Mouse (Mus musculus) hindbrain, embryonic 14.5 days (tissue): Measurements from ENCODE around the gene Trappc10. TPM values are rescaled to one million over a fixed set of nuclear protein-coding genes. Genes with fewer than 3 reads are reported as not detected.

ENCODE experiments used
- ATAC-seq: fragments of 200-750 bp; cut with Nextera tagmentation; 2 replicates; pipeline ENCODE4 v1.8.0; 2017; ENCODE audit warnings: moderate number of reproducible peaks, mild to moderate bottlenecking, moderate TSS enrichment, moderate library complexity; ENCODE audit not compliant: low FRiP score
- DNase-seq: peaks from one replicate; pipeline ENCODE4 v3.0.0-alpha.2; 2015; ENCODE audit warnings: low spot score
- H3K27ac ChIP-seq: fragments of 300-500 bp; sonication (generic); 2 replicates; pipeline ENCODE4 v1.5.1; 2014; ENCODE audit warnings: mild to moderate bottlenecking, moderate library complexity
- H3K27me3 ChIP-seq: fragments of 300-500 bp; sonication (generic); 2 replicates; pipeline ENCODE4 v1.6.1; 2014; ENCODE audit warnings: mild to moderate bottlenecking, low read length, mixed read lengths; ENCODE audit not compliant: control insufficient read depth, insufficient read depth
- H3K36me3 ChIP-seq: fragments of 300-500 bp; sonication (generic); replicated peaks from 2 replicates; pipeline ENCODE4 v1.6.1; 2014; ENCODE audit not compliant: control insufficient read depth, insufficient read depth
- H3K4me1 ChIP-seq: fragments of 300-500 bp; sonication (generic); replicated peaks from 2 replicates; pipeline ENCODE4 v1.6.1; 2014; ENCODE audit warnings: antibody characterized with exemption, low read length, mixed read lengths; ENCODE audit not compliant: control insufficient read depth, insufficient read depth
- H3K4me2 ChIP-seq: fragments of 300-500 bp; sonication (generic); replicated peaks from 2 replicates; pipeline ENCODE4 v1.6.1; 2014; ENCODE audit warnings: mild to moderate bottlenecking, moderate library complexity
- H3K4me3 ChIP-seq: fragments of 300-500 bp; sonication (generic); replicated peaks from 2 replicates; pipeline ENCODE4 v1.5.1; 2014; ENCODE audit warnings: mild to moderate bottlenecking, low read length
- H3K9ac ChIP-seq: fragments of 300-500 bp; sonication (generic); 2 replicates; pipeline ENCODE4 v1.6.1; 2014
- H3K9me3 ChIP-seq: fragments of 300-500 bp; sonication (generic); 2 replicates; pipeline ENCODE4 v1.6.1; 2016; ENCODE audit warnings: low read length; ENCODE audit not compliant: control insufficient read depth
- WGBS: fragments of 180-500 bp; shearing (Covaris S2); extraction: QIAGEN DNeasy Blood & Tissue Kit; methylation state at CpG from one replicate; pipeline ENCODE4 v1.1.7; 2014; 5-methylcytosine and 5-hydroxymethylcytosine counted together
- polyA plus RNA-seq: library from polyadenylated mRNA; unstranded; fragments of >200 nt; fragmentation: Nextera tagmentation; extraction: Ambion mirVana; gene quantifications from 2 replicates; pipeline ENCODE4 v1.2.1, GENCODE M21; 2014

Trappc10 gene
- polyA plus RNA-seq, 1 experiment from 2014 or later: 35.5 TPM

DNA sequence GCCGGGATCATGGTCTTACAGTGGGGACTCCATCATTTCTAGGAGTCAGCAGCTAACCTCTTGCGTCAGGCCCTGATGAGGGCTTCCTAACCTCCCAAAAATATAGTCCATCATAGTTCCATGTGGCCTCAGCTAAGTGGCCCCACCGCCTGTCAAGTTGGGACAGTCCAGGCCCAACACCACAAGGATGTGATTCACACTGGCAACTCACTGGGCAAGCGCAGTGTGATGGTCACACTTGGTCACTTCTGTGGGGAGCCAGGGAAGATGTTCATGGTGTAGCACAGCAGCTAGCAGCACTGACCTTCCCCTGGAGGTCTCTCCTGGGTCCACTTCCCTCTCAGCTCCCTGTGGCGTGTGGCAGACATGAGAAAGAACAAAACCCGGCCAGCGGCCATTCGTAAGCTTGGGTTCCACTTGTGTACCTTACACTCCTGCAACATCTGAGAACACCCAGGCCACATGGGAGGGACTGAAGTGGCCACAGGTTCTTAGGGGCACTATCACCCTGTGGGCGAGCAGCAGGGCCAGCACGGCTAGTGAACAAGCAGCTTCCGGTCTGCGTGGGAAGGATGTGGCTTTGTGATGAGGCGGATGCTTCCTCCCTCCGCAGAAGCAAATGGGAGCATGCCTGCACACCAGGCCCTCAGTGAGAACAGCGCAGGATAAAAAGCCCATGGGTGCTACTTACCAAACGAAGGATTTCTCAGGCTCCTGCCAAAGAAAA lies 83.9 kb downstream of the Trappc10 start:
- DNase-seq: no peak
- Histone ChIP-seq H3K4me1 (peaks cover 5% of the 10 kb centered on the region), H3K36me3 (peaks cover 44% of the 10 kb centered on the region), H3K27ac (no peak overlapping the region), H3K4me2 (no peak overlapping the region), H3K4me3 (no peak overlapping the region), H3K27me3 (no peaks in the 10 kb centered on the region), H3K9ac (no peak overlapping the region), H3K9me3 (no peaks in the 10 kb centered on the region)
- WGBS: 88% methylated on average over 16 of the region's 16 CpGs
- ATAC-seq: 0 out of 2 replicates have a peak, but pooled peaks have one; percentile 8

DNA sequence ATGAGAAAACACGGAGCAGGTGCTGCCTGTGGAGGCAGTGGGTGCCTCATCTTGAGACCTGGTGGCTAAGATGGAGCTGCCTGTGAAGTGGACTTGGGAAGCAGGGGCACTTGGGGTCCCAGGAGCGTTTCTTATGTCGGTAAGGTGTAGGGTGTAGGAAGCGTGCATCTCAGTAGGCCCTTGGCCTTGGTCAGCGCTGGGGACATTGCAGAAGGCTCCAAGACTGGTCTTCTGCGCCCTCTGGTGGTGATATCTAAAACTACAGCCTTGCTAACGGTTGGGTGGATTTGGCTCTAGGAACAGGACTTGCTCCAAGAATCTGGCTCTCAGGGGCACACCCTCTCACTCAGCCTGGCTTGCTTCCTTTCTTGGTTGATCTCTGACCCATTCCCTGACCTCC lies 84.5 kb downstream of the Trappc10 start:
- 5% methylated on average over 7 of the region's 7 CpGs for WGBS
- H3K9ac ChIP-seq: peak overlapping the region; percentile 8; the same call in 1 of the 2 replicates
- no peak overlapping the region for H3K4me3 ChIP-seq
- H3K4me1 ChIP-seq: peaks cover 5% of the 10 kb centered on the region
- ATAC-seq: peak; percentile 78
- peak; percentile 91 for DNase-seq
- H3K36me3 ChIP-seq: peaks cover 37% of the 10 kb centered on the region
- H3K27me3 ChIP-seq: no peaks in the 10 kb centered on the region
- H3K9me3 ChIP-seq: no peaks in the 10 kb centered on the region
- H3K27ac ChIP-seq: no peak overlapping the region
- H3K4me2 ChIP-seq: peak overlapping the region; percentile 34

DNA sequence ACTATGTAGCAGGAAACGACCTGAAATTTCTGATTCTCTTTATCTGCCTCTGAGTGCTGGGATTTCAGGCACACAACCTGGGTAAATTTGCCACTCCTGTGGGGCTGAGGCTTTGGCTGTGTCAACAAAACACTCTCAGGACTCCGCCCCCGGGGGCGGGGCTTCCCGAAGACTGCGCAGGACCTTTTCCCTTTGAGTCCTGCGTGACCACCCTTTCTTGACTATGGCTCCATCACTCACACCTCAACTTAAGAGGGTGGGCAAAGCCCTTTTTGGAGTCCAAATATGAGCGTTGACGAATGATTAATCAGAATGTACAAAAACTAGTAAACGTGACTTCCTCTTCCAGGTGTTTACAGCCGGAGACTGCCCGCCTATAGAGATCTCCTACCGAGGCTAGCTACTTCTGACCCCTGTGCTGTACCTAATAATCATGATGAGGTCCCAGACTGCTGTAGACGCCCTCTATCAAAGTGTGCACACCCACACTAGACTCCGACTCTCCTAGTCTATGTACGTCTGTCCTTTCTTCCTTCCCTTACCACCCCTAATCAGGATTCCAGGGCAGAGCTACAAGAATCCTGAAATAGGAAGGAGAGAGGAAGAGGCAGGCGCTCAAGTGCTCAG lies 85.1 kb downstream of the Trappc10 start:
- H3K4me3 ChIP-seq: no peak overlapping the region
- peak; percentile 28; the same call in 1 of the 2 replicates for ATAC-seq
- WGBS: 19% methylated on average over 17 of the region's 17 CpGs

DNA sequence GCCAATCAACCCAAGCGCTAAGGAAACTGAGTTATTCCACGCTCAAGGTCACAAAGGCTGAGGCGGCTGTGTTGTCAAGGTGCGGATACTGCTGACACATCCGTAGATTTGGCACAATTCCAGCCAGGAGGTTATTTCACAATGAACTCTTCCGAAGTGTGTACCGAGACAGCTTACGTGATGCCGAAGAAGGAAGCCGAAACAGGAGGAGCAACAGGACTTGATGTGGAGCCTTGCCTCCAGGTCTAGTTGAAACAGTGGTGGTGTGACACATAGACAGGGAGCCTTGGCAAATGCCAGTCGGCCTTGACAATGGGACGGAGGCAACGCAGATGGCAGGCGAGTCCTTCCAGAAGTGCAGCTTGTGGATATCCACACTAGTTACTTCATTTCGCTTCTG lies 86.4 kb downstream of the Trappc10 start:
- ATAC-seq (no peak), DNase-seq (no peak)
- Histone ChIP-seq H3K4me2 (no peak overlapping the region), H3K9me3 (no peaks in the 10 kb centered on the region), H3K27ac (no peak overlapping the region), H3K4me1 (peaks cover 5% of the 10 kb centered on the region), H3K36me3 (peaks cover 23% of the 10 kb centered on the region), H3K4me3 (no peak overlapping the region), H3K9ac (no peak overlapping the region), H3K27me3 (no peaks in the 10 kb centered on the region)
- WGBS: 90% methylated on average over 15 of the region's 15 CpGs

More for the DNA sequence above, 85.1 kb downstream of the Trappc10 start:
- peak overlapping the region; percentile 34 for H3K4me2 ChIP-seq
- peak; percentile 43 for DNase-seq
- no peaks in the 10 kb centered on the region for H3K27me3 ChIP-seq
- H3K36me3 ChIP-seq: peaks cover 32% of the 10 kb centered on the region
- H3K4me1 ChIP-seq: peaks cover 5% of the 10 kb centered on the region
- peak overlapping the region; percentile 8; the same call in 1 of the 2 replicates for H3K9ac ChIP-seq
- no peak overlapping the region for H3K27ac ChIP-seq
- H3K9me3 ChIP-seq: no peaks in the 10 kb centered on the region

DNA sequence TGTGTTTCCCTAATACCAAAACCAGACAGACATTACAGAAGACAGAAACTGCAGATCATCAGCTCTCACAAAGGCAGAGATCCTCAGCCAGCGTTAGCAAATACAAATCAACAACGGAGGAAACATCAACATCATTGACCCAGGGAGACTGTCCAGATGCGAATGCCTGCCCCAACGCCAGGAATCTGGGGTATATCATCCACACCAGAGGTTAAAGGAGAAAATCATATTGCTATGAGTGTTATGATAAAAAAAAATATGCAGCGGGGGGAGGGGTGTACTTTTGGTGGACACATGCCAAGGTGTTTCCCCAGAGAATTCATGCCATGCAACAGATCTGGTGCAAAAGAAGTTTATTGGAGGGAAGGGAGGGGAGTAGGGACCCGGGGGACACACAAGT lies 87.5 kb downstream of the Trappc10 start:
- Histone ChIP-seq H3K4me3 (no peak overlapping the region), H3K27ac (no peak overlapping the region), H3K27me3 (no peaks in the 10 kb centered on the region), H3K4me1 (peaks cover 5% of the 10 kb centered on the region), H3K9me3 (no peaks in the 10 kb centered on the region), H3K9ac (no peak overlapping the region), H3K36me3 (peaks cover 13% of the 10 kb centered on the region), H3K4me2 (no peak overlapping the region)
- DNase-seq (no peak), ATAC-seq (no peak)
- 79% methylated on average over 6 of the region's 6 CpGs for WGBS

DNA sequence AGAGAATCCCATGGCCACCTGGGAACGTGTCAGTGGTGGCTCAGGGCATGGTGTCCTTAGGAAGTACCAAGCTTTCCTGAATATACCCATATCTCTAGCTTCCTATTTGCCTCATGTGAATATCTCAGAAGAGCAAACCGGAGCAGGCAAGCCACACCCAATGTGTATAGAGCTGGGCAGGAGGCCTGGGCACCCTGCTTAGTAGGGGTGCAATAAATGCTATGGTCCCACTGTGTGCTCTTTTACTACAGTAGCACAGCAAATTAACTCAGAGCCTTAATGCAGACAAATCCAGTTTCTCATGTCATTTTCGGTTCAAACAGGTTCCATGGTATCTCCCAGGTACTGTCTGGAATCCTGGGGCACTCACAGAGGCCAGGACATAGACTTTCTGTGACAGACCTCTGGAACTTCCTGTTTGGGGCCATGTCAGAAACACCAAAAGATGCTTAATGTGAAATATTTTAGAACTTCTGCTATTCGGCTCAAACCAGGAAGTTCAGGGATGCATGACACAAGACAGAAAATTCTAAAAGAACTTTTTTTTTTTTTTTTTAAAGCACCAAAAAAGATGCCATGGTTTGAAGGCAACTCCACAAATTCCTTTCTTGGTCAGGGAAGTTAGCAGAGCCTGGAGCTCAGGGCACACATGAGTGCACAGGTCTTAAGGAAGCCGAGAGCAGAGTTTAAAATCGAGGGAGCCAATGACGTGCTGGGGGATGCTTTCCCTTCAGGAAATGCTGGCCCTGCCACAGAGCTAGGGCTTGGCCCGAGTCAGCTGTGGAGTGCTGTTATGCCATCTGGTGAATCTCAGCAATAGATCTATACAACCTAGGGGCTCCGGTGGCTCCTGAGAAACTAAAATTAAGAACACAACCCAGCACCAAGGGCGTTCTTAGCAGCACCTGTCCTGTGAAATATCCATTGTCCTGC lies 95.3 kb downstream of the Trappc10 start:
- no peaks in the 10 kb centered on the region for H3K4me1 ChIP-seq
- H3K4me3 ChIP-seq: no peak overlapping the region
- no peaks in the 10 kb centered on the region for H3K9me3 ChIP-seq
- H3K36me3 ChIP-seq: no peaks in the 10 kb centered on the region
- no peak overlapping the region for H3K27ac ChIP-seq
- H3K4me2 ChIP-seq: no peak overlapping the region
- WGBS: 65% methylated on average over 10 of the region's 10 CpGs
- ATAC-seq (no peak), DNase-seq (no peak)
- no peak overlapping the region for H3K9ac ChIP-seq
- no peaks in the 10 kb centered on the region for H3K27me3 ChIP-seq

DNA sequence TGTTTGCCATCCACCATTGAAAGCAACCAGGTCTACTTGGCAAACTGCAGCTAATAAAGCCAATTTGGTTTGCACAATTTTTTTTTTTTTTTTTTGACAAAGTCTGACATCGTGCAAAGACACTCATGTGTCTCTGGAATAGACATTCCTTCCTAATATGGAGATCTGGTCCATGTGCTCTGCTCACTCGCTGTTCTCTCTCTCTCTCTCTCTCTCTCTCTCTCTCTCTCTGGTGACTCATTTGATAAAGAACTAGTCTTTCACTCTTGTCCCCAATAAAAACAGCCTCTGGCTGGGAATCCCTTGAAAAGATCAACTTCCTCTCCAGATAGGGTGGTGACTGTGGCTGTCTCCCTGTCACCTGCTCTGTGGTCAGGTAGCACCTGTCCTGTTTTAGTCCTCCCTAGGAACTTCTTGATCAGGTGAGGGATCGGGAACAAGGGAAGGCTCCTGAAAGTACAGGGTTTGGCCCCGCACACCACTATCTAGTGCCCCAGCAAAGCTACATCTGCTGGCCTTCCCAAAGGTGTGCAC lies 96.5 kb downstream of the Trappc10 start:
- Histone ChIP-seq H3K4me3 (no peak overlapping the region), H3K4me2 (no peak overlapping the region), H3K9ac (no peak overlapping the region), H3K9me3 (no peaks in the 10 kb centered on the region), H3K36me3 (no peaks in the 10 kb centered on the region), H3K4me1 (no peaks in the 10 kb centered on the region), H3K27ac (no peak overlapping the region), H3K27me3 (no peaks in the 10 kb centered on the region)
- WGBS: 87% methylated on average over 4 of the region's 4 CpGs
- ATAC-seq (no peak), DNase-seq (no peak)

DNA sequence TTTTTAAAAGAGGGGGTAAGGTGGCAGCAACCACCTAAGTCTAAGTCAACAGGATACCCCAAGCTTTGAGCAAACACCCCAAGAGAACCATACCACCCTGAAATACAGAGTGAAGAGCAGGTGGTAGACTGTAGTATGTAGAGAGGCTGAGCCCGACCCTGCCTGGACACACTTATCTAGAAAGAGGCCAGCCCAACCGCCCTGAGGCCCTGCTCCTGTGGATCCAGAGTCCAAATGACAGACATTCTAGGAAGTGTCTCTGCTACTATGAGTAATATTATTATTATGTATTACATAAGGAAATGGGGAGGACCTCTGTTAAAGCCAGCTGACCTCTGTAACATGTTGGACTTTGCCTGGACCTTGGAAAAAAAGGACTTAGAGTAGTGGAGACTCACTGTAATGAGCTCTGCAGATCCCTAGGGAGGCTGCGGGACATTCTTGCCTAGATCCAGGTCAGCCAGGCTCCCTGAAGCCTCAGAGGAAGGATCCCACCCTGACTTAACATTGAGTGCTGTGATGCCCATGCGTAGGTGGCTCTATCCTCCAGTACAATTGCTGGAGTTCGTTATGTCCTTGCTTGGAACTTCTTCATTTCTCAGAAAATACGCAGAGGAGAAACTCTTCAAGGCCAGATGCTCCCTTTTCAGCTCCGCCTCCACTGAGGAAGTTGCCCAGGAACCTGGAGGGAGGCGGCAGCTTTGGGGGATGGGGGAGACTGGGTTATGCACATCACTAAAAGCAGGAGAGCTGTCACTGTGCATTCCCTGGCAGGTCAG lies 100.5 kb downstream of the Trappc10 start:
- no peaks in the 10 kb centered on the region for H3K27me3 ChIP-seq
- H3K27ac ChIP-seq: no peak overlapping the region
- H3K4me1 ChIP-seq: no peaks in the 10 kb centered on the region
- DNase-seq: no peak
- H3K9me3 ChIP-seq: no peaks in the 10 kb centered on the region
- WGBS: 60% methylated on average over 8 of the region's 8 CpGs
- no peaks in the 10 kb centered on the region for H3K36me3 ChIP-seq
- ATAC-seq: no peak
- H3K4me2 ChIP-seq: no peak overlapping the region
- H3K4me3 ChIP-seq: no peak overlapping the region
- no peak overlapping the region for H3K9ac ChIP-seq
